Mouse (Mus musculus): ENCODE data around the gene Ugt2b38. TPM values are rescaled to one million over a fixed set of nuclear protein-coding genes. Genes with fewer than 3 reads are reported as not detected.

Gene Ugt2b38
- polyA plus RNA-seq, 1 experiment from 2014 or later: not detected

Other genes starting within 250 kb of the Ugt2b38 start
- gene Ugt2b37, start 169.4 kb downstream of the Ugt2b38 start, polyA plus RNA-seq (2018): not detected in 3 replicates
- gene Ugt2a3, start 87.0 kb downstream of the Ugt2b38 start, polyA plus RNA-seq (2018): not detected in 3 replicates
- gene Ugt2a2, start 58.1 kb upstream of the Ugt2b38 start, polyA plus RNA-seq (2018): not detected in 3 replicates
- gene Gm43638, start 62.6 kb upstream of the Ugt2b38 start, polyA plus RNA-seq (2018): not detected in 3 replicates
- not detected in 3 replicates for gene Ugt2a1, start 66.7 kb upstream of the Ugt2b38 start, polyA plus RNA-seq (2018)
- gene Sult1b1, start 114.0 kb upstream of the Ugt2b38 start, polyA plus RNA-seq (2018): not detected in 3 replicates
- not detected in 3 replicates for gene Sult1d1, start 144.8 kb upstream of the Ugt2b38 start, polyA plus RNA-seq (2018)
- not detected in 3 replicates for gene Sult1e1, start 167.4 kb upstream of the Ugt2b38 start, polyA plus RNA-seq (2018)
- gene Csn1s1, start 242.0 kb upstream of the Ugt2b38 start, polyA plus RNA-seq (2018): not detected in 3 replicates

Data from macrophage (primary cell).